Mouse (Mus musculus) megakaryocyte, embryonic 14.5 days (primary cell): Measurements from ENCODE around the gene Evpl. TPM values are rescaled to one million over a fixed set of nuclear protein-coding genes. Genes with fewer than 3 reads are reported as not detected.

Experiments
- H3K27me3 ChIP-seq: replicated peaks from 2 replicates; pipeline ENCODE3; 2012; ENCODE audit warnings: inconsistent platforms
- H3K36me3 ChIP-seq: replicated peaks from 2 replicates; pipeline ENCODE3; 2012; ENCODE audit warnings: low read length, inconsistent platforms, mixed read lengths
- H3K4me1 ChIP-seq: 2 replicates; pipeline ENCODE4 v1.6.1; 2012; ENCODE audit warnings: inconsistent platforms
- H3K4me3 ChIP-seq: replicated peaks from 2 replicates; pipeline ENCODE3; 2012; ENCODE audit warnings: moderate library complexity, mild to moderate bottlenecking, inconsistent platforms
- H3K9me3 ChIP-seq: 2 replicates; pipeline ENCODE4 v1.6.1; 2012; ENCODE audit warnings: inconsistent platforms
- FLI1 ChIP-seq: IDR thresholded peaks from 2 replicates; pipeline ENCODE4 v1.6.1; 2012; ENCODE audit warnings: low read length, inconsistent platforms, mixed read lengths
- GATA1 ChIP-seq: IDR thresholded peaks from 3 replicates; pipeline ENCODE4 v1.6.1; 2012; ENCODE audit warnings: mixed read lengths, low read length, inconsistent platforms, borderline replicate concordance
- polyA plus RNA-seq: library from polyadenylated mRNA; stranded (reverse); fragments of >175 nt; gene quantifications from 2 replicates; pipeline ENCODE4 v1.2.3, GENCODE M21; 2012; ENCODE audit warnings: low replicate concordance; ENCODE audit not compliant: insufficient read depth

Evpl gene
- polyA plus RNA-seq, 1 experiment, result 0.34 TPM

GRCm38 (mm10) chr11:116215991-116216390 is 21.9 kb downstream of the Evpl start:
- Histone ChIP-seq H3K36me3 (peaks cover 28% of the 10 kb centered on the region), H3K4me1 (peaks cover 62% of the 10 kb centered on the region), H3K27me3 (peaks cover 7% of the 10 kb centered on the region), H3K9me3 (peaks cover 2% of the 10 kb centered on the region; the same call in 1 of the 2 replicates), H3K4me3 (no peak overlapping the region)
- TF ChIP-seq FLI1 (no peak), GATA1 (no peak)

GRCm38 (mm10) chr11:116215181-116215580 is 22.7 kb downstream of the Evpl start:
- TF ChIP-seq GATA1 (no peak), FLI1 (no peak)
- Histone ChIP-seq H3K4me3 (no peak overlapping the region), H3K36me3 (peaks cover 36% of the 10 kb centered on the region), H3K27me3 (no peaks in the 10 kb centered on the region), H3K4me1 (peaks cover 59% of the 10 kb centered on the region), H3K9me3 (no peaks in the 10 kb centered on the region)

- H3K9me3 ChIP-seq, result no peaks in the 10 kb centered on the region
- no peaks in the 10 kb centered on the region for H3K27me3 ChIP-seq
- peaks cover 43% of the 10 kb centered on the region for H3K36me3 ChIP-seq
- H3K4me3 ChIP-seq, result no peak overlapping the region
- no peak for TF ChIP-seq GATA1
- TF ChIP-seq FLI1, result no peak
- peaks cover 49% of the 10 kb centered on the region for H3K4me1 ChIP-seq
Observed at GRCm38 (mm10) chr11:116213877-116214510, 23.9 kb downstream of the Evpl start.

- TF ChIP-seq FLI1, result no peak
- TF ChIP-seq GATA1, result no peak
- no peaks in the 10 kb centered on the region for H3K27me3 ChIP-seq
- peaks cover 49% of the 10 kb centered on the region for H3K36me3 ChIP-seq
- peaks cover 38% of the 10 kb centered on the region for H3K4me1 ChIP-seq
- H3K9me3 ChIP-seq, result no peaks in the 10 kb centered on the region
- no peak overlapping the region for H3K4me3 ChIP-seq
Observed at GRCm38 (mm10) chr11:116212847-116213246, 25.0 kb downstream of the Evpl start.

- Histone ChIP-seq H3K27me3 (no peaks in the 10 kb centered on the region), H3K4me1 (peaks cover 16% of the 10 kb centered on the region), H3K9me3 (peaks cover 5% of the 10 kb centered on the region; the same call in 1 of the 2 replicates), H3K36me3 (peaks cover 67% of the 10 kb centered on the region), H3K4me3 (no peak overlapping the region)
- TF ChIP-seq GATA1 (no peak), FLI1 (no peak)
Observed at GRCm38 (mm10) chr11:116210696-116211095, 27.2 kb downstream of the Evpl start.

- Histone ChIP-seq H3K36me3 (peaks cover 69% of the 10 kb centered on the region), H3K4me1 (peaks cover 10% of the 10 kb centered on the region), H3K9me3 (peaks cover 5% of the 10 kb centered on the region; the same call in 1 of the 2 replicates), H3K4me3 (no peak overlapping the region), H3K27me3 (no peaks in the 10 kb centered on the region)
- TF ChIP-seq GATA1 (no peak), FLI1 (no peak)
Observed at GRCm38 (mm10) chr11:116209257-116209656, 28.6 kb downstream of the Evpl start.

GRCm38 (mm10) chr11:116208660-116209059 is 29.2 kb downstream of the Evpl start:
- no peak for TF ChIP-seq GATA1
- no peak for TF ChIP-seq FLI1
- peaks cover 5% of the 10 kb centered on the region; the same call in 1 of the 2 replicates for H3K9me3 ChIP-seq
- H3K36me3 ChIP-seq, result peaks cover 70% of the 10 kb centered on the region
- H3K4me1 ChIP-seq, result peaks cover 7% of the 10 kb centered on the region
- no peaks in the 10 kb centered on the region for H3K27me3 ChIP-seq
- no peak overlapping the region for H3K4me3 ChIP-seq

- H3K27me3 ChIP-seq, result no peaks in the 10 kb centered on the region
- H3K36me3 ChIP-seq, result peaks cover 77% of the 10 kb centered on the region
- H3K9me3 ChIP-seq, result peaks cover 5% of the 10 kb centered on the region; the same call in 1 of the 2 replicates
- peaks cover 10% of the 10 kb centered on the region for H3K4me1 ChIP-seq
- TF ChIP-seq FLI1, result no peak
- no peak for TF ChIP-seq GATA1
- H3K4me3 ChIP-seq, result no peak overlapping the region
Observed at GRCm38 (mm10) chr11:116206678-116207077, 31.2 kb downstream of the Evpl start.

GRCm38 (mm10) chr11:116203150-116203549 is 34.7 kb downstream of the Evpl start:
- no peak for TF ChIP-seq FLI1
- no peak for TF ChIP-seq GATA1
- Histone ChIP-seq H3K27me3 (no peaks in the 10 kb centered on the region), H3K4me3 (no peak overlapping the region), H3K9me3 (peaks cover 5% of the 10 kb centered on the region; the same call in 1 of the 2 replicates), H3K36me3 (peaks cover 60% of the 10 kb centered on the region), H3K4me1 (peaks cover 20% of the 10 kb centered on the region)

GRCm38 (mm10) chr11:116201151-116201550 is 36.7 kb downstream of the Evpl start:
- Histone ChIP-seq H3K9me3 (no peaks in the 10 kb centered on the region), H3K4me1 (peaks cover 39% of the 10 kb centered on the region), H3K27me3 (no peaks in the 10 kb centered on the region), H3K36me3 (peaks cover 56% of the 10 kb centered on the region), H3K4me3 (no peak overlapping the region)
- TF ChIP-seq GATA1 (no peak), FLI1 (no peak)
